Mouse (Mus musculus): ENCODE measurements around the gene Timd4. TPM values are rescaled to one million over a fixed set of nuclear protein-coding genes. Genes with fewer than 3 reads are reported as not detected.

Timd4 gene
- under 1 TPM; 0.20 to 0.39 TPM for total RNA-seq (2021)
- long read RNA-seq, experiment 1, partial matches to known transcripts, result 0 of 1 reads
- long read RNA-seq, experiment 1, other reads (novel, unspliced or antisense), result 0 of 1 reads
- long read RNA-seq, experiment 2, partial matches to known transcripts, result 0 of 1 reads
- long read RNA-seq, experiment 2, other reads (novel, unspliced or antisense), result 0 of 1 reads

GRCm38 (mm10) chr11:46810511-46810910, at the start of gene Timd4:
Gene Timd4, plus strand, starts transcription at chr11:46810800.
- intact Hi-C loops (cut with DNase I; ENCODE audit: low total_unique reads), result no loop called here
- DNase-seq, result no peak

GRCm38 (mm10) chr11:46776879-46777278, 33.7 kb upstream of the Timd4 start:
- intact Hi-C loops (cut with DNase I; ENCODE audit: low total_unique reads), result no loop called here
- no peak for DNase-seq

DNA sequence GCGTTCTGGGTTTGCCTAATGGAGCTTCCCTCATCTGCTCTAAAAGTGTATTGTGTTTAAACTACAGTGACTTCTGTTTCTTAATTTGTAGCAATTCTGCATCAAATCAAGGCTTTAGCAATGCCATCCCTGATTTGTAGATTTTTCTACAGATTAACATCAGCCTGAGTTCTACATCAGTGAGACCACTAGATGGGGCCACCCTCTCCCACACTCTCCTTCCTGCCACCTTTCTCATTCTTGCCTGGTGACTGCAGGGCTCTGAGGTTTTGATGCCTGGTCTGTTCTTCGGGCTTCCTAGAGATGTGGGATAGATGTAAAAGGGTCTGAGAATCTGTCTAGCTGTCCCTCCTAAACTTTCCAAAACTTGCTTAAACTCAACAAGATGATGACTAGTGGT, 30.8 kb upstream of the Timd4 start:
- intact Hi-C loops (cut with DNase I; ENCODE audit: low total_unique reads), result no loop called here
- no peak for DNase-seq

- intact Hi-C loops (cut with DNase I; ENCODE audit: low total_unique reads), result no loop called here
- no peak for DNase-seq
Observed at GRCm38 (mm10) chr11:46804440-46804839, 6.2 kb upstream of the Timd4 start.

GRCm38 (mm10) chr11:46817692-46818091, 7.1 kb downstream of the Timd4 start:
- no peak for DNase-seq
- intact Hi-C loops (cut with DNase I; ENCODE audit: low total_unique reads), result no loop called here

GRCm38 (mm10) chr11:46819930-46820329, 9.3 kb downstream of the Timd4 start:
- no peak for DNase-seq
- intact Hi-C loops (cut with DNase I; ENCODE audit: low total_unique reads), result no loop called here

DNA sequence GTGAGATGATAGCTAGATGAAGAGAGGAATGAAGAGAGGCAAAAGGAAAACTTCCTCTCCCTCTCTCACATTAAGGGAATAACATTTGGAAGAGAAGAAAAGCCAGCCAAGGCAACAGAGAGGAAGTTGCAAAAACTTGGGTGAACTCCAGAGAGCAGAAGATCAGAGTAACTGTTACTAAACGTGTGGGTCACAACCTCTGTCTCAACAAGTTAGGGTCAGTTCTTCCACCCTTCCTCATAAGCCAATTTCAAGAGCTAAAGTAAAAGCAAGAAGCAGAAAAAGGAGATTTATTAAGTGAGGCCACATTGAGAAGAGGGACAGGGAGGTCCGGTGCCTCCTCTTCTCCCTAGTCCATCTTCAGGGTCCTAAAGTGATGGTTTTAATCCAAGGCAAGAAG, 19.7 kb downstream of the Timd4 start:
- intact Hi-C loops (cut with DNase I; ENCODE audit: low total_unique reads), result no loop called here
- DNase-seq, result no peak

DNA sequence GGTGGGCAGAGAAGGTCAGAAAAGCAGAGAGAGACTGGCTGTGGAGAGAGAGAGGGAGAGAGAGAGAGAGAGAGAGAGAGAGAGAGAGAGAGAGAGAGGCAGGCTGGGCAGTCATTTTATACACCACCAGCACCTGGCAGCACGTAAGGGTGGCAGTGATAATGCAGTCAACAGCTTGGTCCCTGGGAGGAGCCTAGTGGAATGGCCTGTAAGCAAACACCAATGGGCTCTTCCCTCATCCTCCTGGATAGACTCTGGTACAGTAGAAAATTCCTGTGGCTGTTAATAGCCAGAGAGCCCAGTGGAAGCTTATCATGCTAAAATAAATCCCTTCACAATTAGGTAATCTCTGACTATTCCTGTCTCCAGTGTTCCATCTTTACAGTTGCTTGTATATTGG, 24.5 kb downstream of the Timd4 start:
- DNase-seq, result no peak
- intact Hi-C loops (cut with DNase I; ENCODE audit: low total_unique reads), result no loop called here

- DNase-seq, result no peak
- intact Hi-C loops (cut with DNase I; ENCODE audit: low total_unique reads), result no loop called here
Observed at GRCm38 (mm10) chr11:46842015-46842726, 31.6 kb downstream of the Timd4 start.

- no peak for DNase-seq
- intact Hi-C loops (cut with DNase I; ENCODE audit: low total_unique reads), result no loop called here
Observed at GRCm38 (mm10) chr11:46846661-46847060, 36.1 kb downstream of the Timd4 start.

DNA sequence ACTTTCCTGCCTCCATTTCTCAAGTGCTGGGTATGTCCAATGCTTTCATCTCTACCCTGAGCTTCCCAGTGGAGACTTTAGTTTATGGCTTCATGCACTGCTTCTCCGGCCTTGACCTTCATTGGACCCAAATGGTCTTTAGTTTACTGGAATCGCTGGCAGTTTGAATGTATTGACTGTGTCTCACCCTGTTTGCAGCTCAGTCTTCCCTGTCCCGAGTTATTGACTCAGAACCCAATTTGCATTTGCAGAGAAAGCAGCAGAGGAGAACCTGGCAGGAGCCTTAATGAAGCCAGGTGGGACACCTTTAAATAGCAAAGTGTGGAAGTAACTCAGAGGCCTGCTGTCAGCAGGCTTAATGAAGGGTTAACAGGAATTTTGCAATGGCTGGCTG, 37.2 kb downstream of the Timd4 start:
- no peak for DNase-seq
- intact Hi-C loops (cut with DNase I; ENCODE audit: low total_unique reads), result no loop called here

GRCm38 (mm10) chr11:46848221-46848971, 37.8 kb downstream of the Timd4 start:
- DNase-seq, result no peak
- intact Hi-C loops (cut with DNase I; ENCODE audit: low total_unique reads), result no loop called here

- intact Hi-C loops (cut with DNase I; ENCODE audit: low total_unique reads), result no loop called here
- no peak for DNase-seq
Observed at GRCm38 (mm10) chr11:46864809-46865208, 54.2 kb downstream of the Timd4 start.

- no peak for DNase-seq
- intact Hi-C loops (cut with DNase I; ENCODE audit: low total_unique reads), result no loop called here
Observed at GRCm38 (mm10) chr11:46868594-46868993, 58.0 kb downstream of the Timd4 start.

GRCm38 (mm10) chr11:46875774-46876173, 65.2 kb downstream of the Timd4 start:
- intact Hi-C loops (cut with DNase I; ENCODE audit: low total_unique reads), result no loop called here
- no peak for DNase-seq

DNA sequence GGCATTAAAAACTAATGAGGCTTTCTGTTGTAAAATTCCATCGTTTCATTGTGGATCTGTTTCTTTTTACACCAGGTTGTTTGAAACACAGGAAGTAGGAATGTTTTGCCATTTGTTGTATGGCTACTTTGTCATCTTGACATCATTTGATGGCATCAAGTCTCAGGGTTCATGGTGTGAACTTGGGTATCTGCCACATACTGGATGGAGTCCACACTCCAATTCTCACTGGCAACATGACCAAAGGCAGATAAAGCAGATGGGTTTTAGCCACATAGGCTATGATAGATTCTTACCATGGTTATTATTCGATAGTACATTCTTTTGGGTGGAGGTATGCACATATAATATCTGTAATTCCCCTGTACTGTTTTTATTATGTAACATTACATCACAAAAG, 71.9 kb downstream of the Timd4 start:
- DNase-seq, result no peak
- intact Hi-C loops (cut with DNase I; ENCODE audit: low total_unique reads), result no loop called here

DNA sequence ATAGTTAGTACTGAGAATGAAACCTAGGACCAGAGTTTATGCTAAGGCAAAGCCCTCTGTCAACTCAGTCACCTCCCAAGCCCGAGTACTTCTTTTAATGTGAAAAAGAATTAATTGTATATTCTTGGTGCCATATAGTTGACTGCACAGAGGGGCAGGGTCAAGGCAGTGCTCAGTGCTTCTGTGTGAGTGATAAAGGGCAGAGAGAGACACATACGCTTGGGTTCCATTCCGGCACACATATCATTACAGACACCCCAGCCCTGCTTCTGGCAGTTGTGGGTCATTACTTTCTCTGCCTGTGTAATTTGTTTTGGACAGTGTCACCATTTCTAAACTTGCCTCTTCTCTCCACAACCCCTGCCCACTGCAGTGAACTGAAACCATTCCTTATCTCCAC, 78.5 kb downstream of the Timd4 start:
- intact Hi-C loops (cut with DNase I; ENCODE audit: low total_unique reads), result no loop called here
- DNase-seq, result no peak

All from gastrocnemius, postnatal 14 days (tissue).